Mouse (Mus musculus) embryo, embryonic 11 days (tissue): Measurements from ENCODE around the gene D330020A13Rik.
A peak's percentile ranks its signal among the peaks of the same experiment; 100 is the strongest.

Experiments used
- DNase-seq: peaks from one replicate; pipeline ENCODE4 v3.0.0-alpha.2; 2015

D330020A13Rik gene

DNA sequence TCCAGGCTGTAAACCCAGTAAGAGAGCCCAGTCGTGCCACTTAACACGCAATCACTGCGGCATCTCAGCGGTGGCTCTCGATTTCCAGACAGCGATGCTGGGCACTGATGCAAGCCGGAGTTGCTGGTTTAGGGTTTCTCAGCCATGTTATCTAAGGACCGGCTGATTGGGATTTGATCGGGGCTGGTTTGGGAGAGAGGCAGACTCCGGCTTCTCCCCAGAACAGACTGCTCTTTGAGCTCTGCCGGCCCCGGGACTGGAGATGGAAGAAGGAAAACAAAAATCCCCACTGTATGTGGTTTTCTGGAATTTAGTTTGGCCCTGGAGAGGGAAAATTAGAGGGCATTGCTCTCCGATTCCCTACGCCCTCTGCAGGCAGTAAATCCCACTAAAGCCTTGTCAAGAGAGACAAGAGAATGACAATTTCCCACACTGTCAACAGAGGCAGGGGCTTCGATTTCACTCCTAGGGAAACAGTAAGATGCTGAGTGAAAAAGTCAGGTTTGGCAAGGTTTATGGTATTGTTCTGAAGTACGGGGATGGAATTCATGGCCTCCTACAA, 8.7 kb downstream of the D330020A13Rik start:
- peak; percentile 48 for DNase-seq

DNA sequence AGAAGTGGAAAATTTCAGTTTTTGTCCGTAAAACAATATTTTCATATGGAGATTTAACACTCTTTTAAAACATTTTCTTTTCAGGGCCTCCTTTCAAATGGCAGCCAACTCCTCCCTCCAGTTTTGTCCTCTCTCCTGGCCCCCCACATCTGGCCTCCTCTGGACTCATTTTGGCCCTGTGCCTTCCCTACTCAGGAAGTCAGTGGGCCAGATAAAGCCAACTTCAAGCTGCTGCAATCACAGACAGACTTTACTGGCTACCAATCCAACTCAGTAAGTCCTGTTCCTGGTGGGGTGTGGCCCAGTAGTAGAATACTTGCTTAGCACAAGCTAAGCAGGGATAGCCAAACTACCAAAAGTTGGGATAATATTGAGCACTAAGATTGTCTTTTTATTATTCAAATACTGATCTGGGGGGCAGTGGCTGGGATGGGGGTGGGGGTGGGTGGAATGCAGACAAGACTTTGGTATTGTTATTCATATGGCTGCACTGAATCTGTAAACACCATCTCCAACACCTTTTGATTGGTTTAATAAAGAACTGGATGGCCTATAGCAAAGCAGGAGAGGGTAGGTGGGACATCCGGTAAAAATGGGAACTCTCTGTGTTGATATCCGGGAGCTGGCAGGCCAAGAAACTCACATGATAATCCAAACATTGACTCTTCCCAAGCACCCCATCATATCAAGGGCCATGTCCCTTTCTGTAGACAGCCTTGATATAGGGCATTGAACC, 12.9 kb downstream of the D330020A13Rik start:
- DNase-seq, result no peak

DNA sequence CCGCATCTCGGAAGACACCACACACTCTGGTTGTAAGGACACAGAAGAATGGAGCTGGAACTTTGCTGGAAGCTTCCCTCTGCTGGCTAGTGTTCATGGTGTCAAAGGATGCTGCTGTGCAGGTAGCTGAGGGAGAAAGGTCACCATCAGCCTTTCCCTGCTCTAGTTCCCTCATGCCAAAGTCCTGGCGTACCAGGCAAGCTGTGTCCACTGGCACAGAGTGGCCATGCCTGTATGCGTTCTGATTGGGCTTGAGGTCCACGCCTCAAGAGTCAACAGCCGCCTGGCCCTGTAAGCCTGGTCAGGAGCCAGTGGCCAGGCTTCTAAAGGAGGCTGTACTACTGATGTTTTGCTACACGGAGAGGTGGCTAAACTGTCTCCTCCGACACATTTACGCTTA, 15.2 kb downstream of the D330020A13Rik start:
- DNase-seq, result no peak

DNA sequence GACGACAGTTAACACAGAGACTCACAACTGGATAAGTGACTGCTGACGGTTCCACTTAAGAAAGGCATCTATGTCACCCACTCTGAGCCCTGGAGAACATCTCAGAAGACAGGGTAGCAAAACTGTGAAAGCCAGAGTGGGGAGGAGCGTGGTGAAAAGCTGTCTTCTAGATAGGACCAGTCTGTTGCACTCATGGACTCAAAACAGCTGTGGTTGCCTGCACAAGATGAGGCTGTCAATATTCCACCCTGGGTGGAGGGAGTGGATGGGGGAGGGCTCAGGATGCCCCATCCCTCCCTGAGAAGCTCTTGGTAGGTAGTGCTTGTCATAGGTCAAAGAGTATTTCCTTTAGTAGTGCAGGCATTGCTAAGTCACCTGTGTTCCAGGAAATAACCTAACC, 15.6 kb downstream of the D330020A13Rik start:
- DNase-seq, result no peak

DNA sequence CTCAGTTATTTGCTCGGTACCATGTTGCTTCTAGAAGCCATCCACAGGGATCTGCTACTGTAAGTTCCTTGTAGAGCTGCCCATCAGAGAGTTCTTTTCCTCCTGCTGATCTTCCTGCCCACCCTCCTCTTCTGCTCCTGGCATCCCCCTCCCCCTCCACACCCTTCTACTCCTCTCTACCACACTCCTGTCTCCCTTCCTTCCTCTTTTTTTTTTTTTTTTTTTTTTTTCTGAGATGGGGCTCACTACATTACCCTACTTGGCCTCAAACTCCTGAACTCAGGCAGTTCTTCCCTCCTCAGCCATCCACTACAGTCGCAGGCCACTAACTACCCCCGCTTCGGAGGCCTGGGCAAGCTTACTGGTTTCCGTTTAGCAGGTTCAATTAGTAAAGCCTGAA, 18.3 kb downstream of the D330020A13Rik start:
- no peak for DNase-seq

DNA sequence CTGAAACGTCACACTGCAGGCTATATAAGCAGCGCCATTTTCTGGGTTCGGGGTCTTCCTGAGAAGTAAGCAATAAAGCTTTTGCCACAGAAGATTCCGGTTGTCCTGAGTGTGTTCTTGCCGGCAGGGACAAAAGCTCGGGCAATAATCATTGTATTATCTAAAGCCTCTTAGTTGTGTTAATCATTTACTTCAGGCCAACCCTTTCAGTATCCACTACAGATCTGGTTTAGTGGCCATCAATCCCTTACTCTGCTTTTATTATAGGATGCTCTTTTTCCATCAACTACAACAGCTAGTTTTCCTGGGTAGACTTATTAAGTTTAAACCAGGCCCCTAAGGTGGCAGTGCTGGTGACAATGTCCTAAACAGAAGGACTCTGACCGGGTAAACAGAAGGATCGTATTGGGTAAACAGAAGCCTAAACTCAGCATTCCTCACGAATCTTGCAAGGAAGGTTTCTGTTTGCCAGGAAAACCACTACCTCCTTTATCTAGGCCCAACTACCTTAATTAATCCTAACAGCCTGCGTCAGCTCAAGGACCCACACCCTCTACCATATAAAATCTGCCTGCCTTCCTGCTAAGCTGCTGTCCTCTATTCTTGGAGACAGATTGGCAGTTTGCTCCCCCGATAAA, 24.3 kb downstream of the D330020A13Rik start:
- no peak for DNase-seq

DNA sequence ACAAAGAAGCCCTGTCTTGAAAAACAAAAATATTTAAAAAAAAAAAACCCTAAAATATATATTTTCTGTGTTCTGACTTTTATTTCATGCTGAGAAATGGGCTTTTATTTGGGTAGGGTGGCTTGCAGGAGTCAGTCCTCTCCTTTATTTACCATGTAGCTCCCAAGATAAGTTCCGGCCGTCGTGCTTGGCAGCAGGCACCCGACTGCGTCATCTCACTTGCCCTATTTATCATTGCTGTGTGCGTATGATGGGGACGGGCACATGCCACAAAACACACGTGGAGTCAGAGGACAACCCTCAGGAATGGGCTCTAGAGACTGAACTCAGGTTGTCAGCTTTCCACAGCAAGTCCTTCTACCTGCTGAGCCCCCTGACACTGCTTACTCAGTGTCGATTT, 25.0 kb downstream of the D330020A13Rik start:
- no peak for DNase-seq

DNA sequence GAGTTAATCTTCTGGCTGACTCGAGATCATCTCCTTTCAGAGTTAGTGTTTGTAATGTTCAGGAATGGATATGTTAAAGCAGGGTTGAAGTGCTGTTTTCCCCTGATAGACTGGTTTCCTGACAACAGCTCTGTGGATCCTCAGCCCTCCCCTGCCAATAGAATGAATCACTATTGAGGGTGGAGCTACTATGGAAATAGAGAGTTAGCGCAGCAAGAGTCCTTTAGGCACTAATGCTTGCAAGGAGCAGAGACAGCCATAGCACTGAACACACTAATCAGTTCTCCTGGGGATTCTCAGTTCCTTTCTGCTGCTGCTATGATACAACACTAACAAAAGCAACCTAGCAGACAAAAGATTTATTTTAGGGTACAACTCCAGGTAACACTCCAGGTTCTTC, 26.2 kb downstream of the D330020A13Rik start:
- DNase-seq, result no peak

DNA sequence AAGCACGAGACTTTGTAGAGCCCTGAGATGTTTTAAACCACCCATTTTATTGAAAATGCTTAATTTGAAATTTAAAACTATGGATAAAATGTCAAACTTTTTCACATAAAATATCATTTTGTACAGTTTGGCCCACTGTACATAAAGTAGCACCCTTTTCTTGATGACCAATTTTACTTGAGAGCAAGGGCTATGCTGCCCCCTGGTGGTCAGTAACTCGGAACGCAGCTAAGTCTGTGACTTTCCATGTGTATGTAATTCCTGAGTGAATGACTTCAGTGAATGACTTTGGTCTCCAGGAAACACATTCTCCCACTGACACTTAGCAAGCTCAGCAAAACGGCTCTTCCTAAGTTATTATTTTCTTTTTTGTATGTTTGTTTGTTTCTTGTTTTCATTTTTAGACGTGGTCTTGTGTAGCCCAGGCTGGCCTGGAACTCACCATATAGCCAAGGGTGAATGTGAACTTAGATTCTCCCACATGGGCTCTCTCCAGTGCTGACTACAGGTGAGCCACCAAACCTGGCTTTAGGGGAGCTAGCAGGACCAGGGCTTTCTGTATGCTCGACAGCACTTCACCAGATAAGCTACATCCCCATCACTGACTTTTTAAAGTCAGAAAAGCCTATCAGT, 30.2 kb downstream of the D330020A13Rik start:
- DNase-seq, result peak; percentile 86

DNA sequence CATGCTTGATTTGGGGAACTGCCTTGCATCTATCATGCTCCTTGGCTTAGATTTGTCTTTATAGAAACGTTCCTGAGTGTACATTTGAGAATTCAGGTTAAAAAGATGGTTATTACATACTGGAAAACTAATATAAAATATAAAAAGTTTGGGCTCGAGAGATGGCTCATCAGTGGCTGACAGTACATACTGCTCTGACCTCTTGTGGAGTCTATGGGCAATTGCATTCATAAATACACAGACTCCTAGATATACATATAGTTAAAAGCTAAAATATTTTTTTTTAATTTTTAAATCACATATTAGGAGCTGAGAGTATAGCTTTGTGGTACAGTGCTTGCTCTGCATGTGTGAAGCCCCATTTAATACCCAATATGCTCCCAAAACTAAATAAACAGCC, 38.2 kb downstream of the D330020A13Rik start:
- DNase-seq, result no peak

DNA sequence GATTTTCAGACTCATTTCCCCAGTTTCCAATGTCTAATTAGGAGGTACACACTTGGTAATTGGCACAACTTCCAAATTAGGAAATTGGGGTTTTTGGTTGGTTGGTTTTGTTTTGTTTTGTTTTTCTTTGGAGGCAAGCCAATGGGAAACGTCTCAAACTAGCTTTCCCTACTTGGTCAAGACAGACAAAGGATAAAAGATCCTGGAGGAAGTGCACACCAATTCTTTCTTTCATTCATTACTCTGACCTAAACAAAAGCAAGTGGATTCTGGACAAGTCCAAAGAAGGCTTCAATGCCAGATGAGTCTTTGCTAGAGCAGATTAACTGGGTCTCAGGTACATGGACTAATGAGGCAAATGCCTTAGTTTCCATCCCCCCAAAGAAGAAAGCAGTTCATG, 49.8 kb downstream of the D330020A13Rik start:
- DNase-seq, result no peak
